Mouse (Mus musculus): ENCODE results near the gene Gar1. TPM values are rescaled to one million over a fixed set of nuclear protein-coding genes. Genes with fewer than 3 reads are reported as not detected.

Gene Gar1
- total RNA-seq, 2 experiments from 2014 or later: 12.7 to 14.4 TPM

DNA sequence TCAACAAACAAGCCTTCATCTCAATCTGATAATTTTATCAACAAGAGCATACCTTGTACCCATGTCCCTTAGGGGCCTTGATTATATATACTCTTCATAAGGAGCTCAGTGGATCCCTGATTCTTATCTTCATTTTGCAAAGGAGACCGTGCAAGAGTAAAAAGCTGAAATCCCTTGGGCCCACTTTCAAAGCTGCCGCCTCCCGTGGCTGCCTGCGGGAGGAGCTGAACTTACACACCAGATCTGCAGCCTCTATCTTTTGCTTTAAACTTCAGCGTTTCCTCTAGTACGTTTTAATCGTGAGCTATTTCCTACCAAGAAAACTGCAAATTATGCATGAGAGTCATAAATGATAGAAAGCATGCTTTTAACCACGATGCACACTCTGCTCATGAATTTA, 9.5 kb downstream of the Gar1 start:
- no peak for ATAC-seq (replicated peaks; ENCODE audit: low FRiP score, poor library complexity, severe bottlenecking)

DNA sequence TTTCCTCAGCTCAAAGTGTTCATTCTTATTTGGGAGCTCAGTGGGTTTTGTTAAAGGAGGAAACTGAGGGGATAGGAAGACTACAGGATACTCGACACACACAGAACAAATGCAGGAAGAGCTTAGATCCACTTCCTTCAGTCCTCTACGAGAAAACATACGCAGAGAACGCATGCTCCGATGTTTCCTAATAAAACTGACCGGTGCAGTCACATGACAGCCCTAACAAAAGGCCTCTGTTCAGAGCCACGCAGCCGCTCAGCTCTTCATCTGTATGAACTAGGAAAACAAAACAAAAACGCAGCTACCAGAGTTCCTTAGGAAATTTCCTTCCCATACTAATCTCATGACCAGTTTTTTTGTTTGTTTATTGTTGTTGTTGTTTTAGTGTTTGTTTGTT, 10.3 kb downstream of the Gar1 start:
- no peak for ATAC-seq (replicated peaks; ENCODE audit: low FRiP score, poor library complexity, severe bottlenecking)

DNA sequence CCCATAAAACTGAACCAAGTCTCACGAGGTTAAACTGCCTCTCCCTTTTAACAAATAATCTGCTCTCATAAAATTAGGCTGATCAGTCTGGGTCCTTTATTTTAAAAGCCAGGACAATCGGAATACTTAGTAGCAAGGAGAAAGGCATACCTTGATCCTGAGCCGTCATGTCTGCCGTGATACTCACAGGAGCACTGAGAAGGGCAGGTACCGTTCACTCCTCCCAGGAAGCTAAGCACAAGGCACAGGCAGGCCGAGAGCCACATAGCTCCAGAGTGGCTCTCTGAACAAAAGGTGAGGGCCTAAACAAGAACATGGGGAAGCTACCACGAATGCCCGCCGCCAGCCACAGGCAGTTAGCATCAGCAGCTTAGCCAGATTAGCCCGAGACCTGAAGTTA, 27.4 kb downstream of the Gar1 start, which contains the start of gene Lrit3:
Lrit3 (minus strand) TSS at position 266 of the 400 bp plus-strand sequence.
- ATAC-seq (replicated peaks; ENCODE audit: low FRiP score, poor library complexity, severe bottlenecking): no peak

DNA sequence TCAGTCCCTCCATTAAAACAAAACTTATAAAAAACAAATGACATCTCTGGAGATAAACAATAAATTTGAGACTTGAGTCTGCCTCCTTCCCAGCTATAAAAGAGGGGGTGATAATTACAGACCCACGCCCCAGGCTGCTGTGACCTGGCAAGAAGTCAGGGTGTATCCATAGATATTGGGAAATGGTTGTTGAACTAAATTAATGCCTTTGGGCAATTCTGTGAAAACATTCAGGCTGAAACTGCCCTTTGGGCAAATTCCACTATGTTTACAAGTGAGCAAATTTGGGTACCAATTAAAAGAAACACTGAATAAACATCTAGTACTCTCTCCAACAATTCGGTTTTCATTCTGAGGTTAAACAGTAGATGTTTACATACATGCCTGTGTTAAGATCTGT, 32.2 kb downstream of the Gar1 start:
- no peak for ATAC-seq (replicated peaks; ENCODE audit: low FRiP score, poor library complexity, severe bottlenecking)

DNA sequence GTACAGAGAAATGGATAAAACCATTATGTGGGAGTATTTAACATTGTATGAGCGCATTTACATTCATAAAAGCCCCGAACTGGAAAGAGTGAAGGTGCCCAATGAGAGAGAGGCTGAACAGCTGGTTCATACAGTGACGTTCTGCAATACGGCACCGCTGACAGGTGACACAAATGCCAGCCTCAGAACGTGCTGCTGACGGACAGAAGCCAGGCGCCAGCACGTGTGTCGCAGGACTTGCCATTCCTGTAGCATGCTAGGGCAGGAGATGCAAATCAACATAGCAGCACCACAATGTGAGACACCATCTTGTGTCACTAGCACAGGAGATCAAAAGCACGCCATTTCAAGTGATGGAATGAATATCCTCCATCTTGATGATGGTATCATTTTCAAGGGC, 32.6 kb downstream of the Gar1 start:
- ATAC-seq (replicated peaks; ENCODE audit: low FRiP score, poor library complexity, severe bottlenecking): no peak

DNA sequence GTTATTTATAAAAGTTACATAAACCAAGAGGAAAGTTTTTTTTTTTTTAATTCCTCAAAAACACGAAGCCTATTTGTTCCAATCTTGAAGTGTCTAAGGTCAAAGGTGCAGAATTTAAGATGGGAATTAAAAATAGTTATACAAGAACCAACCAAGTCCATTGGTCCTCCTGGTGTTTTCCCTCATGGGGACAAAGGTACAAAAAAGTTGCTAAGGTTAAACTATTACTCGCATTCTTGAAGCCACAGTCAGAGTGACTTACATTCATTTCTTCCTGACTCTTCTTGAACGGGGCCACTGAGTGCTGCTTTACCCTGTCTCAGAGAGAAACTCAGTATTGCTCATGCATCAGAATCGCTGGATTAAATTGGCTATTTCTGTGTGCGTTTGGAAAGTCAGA, 33.9 kb downstream of the Gar1 start:
- no peak for ATAC-seq (replicated peaks; ENCODE audit: low FRiP score, poor library complexity, severe bottlenecking)

DNA sequence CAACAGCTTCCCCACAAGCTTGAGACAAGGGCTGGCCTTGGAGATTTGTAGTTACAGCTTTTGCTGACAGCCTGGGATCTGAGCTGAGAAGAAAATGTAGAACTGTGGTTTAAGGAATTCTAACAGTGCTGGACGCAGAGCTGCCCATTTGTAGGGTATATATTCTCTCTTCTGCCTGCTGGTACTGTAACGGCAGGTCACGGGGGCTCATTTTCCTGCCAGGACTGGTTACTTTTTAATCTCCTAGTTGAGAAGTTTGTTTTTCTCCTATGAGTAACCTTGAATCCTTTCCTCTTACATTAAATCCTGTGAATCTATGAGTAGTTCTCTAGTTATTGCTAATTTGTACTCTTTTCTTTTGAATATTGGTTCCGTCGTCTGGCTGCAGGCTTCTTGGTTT, 37.4 kb downstream of the Gar1 start:
- no peak for ATAC-seq (replicated peaks; ENCODE audit: low FRiP score, poor library complexity, severe bottlenecking)

DNA sequence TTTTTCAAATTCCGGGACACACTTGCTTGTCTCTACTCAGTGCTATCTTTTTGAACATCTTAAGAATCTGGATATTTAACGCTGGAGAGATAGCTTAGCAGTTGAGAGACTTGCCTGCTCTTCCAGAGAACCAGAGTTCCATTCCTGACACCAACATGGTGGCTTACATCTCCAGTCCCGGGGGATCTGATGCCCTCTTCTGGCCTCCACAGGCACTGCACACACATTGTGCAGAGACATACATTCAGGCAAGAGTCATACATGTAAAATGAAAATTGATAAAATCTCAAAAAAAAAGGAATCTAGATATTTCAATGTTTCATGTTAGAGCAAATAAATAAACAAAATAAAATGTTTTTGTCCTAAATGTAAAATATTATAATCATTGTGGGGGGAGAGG, 48.5 kb downstream of the Gar1 start:
- no peak for ATAC-seq (replicated peaks; ENCODE audit: low FRiP score, poor library complexity, severe bottlenecking)

DNA sequence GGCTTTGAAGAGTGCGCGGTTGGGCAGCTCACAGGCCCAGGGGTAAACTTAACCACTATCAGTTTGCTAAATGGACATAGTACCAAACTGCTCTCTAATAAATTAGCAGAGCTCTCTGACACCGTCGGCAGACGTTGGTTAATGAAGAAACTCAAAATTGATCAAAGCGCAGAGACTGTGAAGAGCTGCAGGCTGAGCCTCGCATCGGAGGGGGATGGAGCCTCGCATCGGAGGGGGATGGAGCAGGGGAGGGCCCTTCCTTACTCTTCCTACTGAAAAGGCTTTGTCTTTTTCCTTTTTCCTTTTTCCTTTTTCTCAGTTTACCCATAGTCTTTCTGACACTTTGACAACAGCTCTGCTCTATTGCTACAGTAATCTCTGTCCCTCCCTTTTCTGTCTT, 49.8 kb downstream of the Gar1 start:
- no peak for ATAC-seq (replicated peaks; ENCODE audit: low FRiP score, poor library complexity, severe bottlenecking)

Other genes starting within 250 kb of the Gar1 start
- gene Egf, start 76.1 kb downstream of the Gar1 start, total RNA-seq (2015; ENCODE audit: low replicate concordance): not detected in 2 replicates
- gene Egf, start 76.1 kb downstream of the Gar1 start, total RNA-seq (2017; ENCODE audit: low replicate concordance): 0.51 and 0.70 TPM in 2 replicates
- gene Lrit3, start 27.4 kb downstream of the Gar1 start, total RNA-seq (2015; ENCODE audit: low replicate concordance): not detected in 2 replicates
- not detected in 2 replicates for gene Lrit3, start 27.4 kb downstream of the Gar1 start, total RNA-seq (2017; ENCODE audit: low replicate concordance)
- not detected in 2 replicates for gene Rrh, start 8.8 kb downstream of the Gar1 start, total RNA-seq (2015; ENCODE audit: low replicate concordance)
- not detected in 2 replicates for gene Rrh, start 8.8 kb downstream of the Gar1 start, total RNA-seq (2017; ENCODE audit: low replicate concordance)
- gene Cfi, start 4.5 kb upstream of the Gar1 start, total RNA-seq (2015; ENCODE audit: low replicate concordance): not detected in 2 replicates
- not detected in 2 replicates for gene Cfi, start 4.5 kb upstream of the Gar1 start, total RNA-seq (2017; ENCODE audit: low replicate concordance)
- gene Pla2g12a, start 47.2 kb upstream of the Gar1 start, total RNA-seq (2015; ENCODE audit: low replicate concordance): 16.1 and 29.0 TPM in 2 replicates
- 25.8 and 27.9 TPM in 2 replicates for gene Pla2g12a, start 47.2 kb upstream of the Gar1 start, total RNA-seq (2017; ENCODE audit: low replicate concordance)
- gene Casp6, start 70.0 kb upstream of the Gar1 start, total RNA-seq (2015; ENCODE audit: low replicate concordance): 4.6 and 20.6 TPM in 2 replicates
- gene Casp6, start 70.0 kb upstream of the Gar1 start, total RNA-seq (2017; ENCODE audit: low replicate concordance): 3.6 and 6.9 TPM in 2 replicates
- gene Mcub, start 138.8 kb upstream of the Gar1 start, total RNA-seq (2015; ENCODE audit: low replicate concordance): 1.5 and 5.8 TPM in 2 replicates
- 3.6 and 15.6 TPM in 2 replicates for gene Mcub, start 138.8 kb upstream of the Gar1 start, total RNA-seq (2017; ENCODE audit: low replicate concordance)
- 13.8 and 17.9 TPM in 2 replicates for gene Sec24b, start 230.2 kb upstream of the Gar1 start, total RNA-seq (2015; ENCODE audit: low replicate concordance)
- gene Sec24b, start 230.2 kb upstream of the Gar1 start, total RNA-seq (2017; ENCODE audit: low replicate concordance): 5.7 and 9.3 TPM in 2 replicates

Measured in erythroblast, adult 5-6 weeks (primary cell).